Mouse (Mus musculus): ENCODE measurements around the gene Smad3. TPM values are rescaled to one million over a fixed set of nuclear protein-coding genes. Genes with fewer than 3 reads are reported as not detected.

The Smad3 gene
- polyA plus RNA-seq, 1 experiment = 2.8 TPM

DNA sequence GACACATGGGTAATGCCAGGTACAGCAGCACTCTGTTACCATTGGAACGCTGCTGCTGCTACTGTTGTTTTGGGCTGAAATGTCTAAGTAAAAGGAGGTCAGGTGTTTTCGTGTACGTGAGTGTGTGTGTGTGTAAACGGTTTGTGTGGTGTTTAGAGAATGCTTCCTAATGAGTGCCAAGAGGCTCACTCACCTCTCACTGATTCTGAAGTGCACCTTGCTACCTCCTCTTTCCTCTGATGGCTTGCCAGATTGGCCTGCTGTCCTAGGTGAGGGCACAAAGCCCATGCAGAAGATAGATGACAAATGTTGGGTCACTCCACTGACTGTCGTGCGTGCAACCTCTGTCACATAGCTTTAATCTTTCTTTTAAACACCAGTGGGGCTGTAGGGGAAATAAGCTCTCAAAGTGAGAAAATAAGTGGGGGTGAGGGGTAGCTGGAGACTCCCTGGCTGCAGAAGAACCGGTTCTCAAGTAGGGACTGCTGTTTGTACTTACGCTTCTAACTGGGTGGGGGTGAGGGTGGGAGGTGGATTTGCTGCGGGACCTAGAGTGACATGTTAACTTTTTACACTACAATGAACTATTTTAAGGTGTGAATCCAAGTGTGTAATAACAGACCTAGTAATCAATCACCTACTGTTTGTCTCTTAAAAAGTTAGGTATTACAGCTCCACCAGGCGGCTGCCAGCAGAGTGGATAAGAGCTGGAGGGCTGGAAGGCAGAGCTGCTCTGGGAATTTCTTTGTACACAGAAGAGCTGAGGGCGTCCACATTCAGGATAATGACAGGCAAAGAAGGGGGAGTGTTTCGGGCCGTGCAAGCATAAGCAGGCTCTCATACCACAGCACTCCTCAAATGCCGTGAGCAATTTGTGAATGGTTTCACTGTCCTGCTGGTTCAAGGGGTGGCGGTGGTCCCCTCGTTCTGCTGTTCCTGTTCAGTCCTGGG lies 145.0 kb downstream of the Smad3 start:
- Histone ChIP-seq H3K4me3 (replicated peaks) (peak overlapping the region; percentile 81), H3K9me3 (no peaks in the 10 kb centered on the region), H3K27me3 (replicated peaks) (no peaks in the 10 kb centered on the region), H3K4me1 (peaks cover 78% of the 10 kb centered on the region), H3K36me3 (replicated peaks; ENCODE audit: low read length) (peaks cover 65% of the 10 kb centered on the region)
- TF ChIP-seq FLI1 (IDR thresholded peaks at IDR 0.05; ENCODE audit: low read length) (no peak), GATA1 (IDR thresholded peaks at IDR 0.05; ENCODE audit: borderline replicate concordance, low read length) (no peak)

DNA sequence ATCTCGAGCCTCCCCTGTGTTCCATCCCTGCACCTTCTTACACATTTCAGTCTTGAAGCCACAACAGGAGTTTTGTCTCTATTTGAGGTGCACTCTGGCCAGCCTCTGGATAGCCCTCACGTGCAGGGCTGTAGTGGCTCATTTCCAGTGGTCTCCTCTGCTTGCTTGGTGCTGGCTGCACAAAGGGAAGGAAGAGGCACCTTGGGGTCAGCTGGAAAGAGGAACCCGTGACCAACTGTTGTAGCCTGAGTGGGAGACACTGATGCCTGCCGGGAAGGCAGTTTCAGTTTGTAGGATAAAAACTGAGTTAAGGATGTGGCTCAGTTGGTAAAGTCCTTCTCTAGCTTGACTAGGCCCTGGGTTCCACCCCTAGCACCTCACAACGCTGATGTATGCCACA lies 145.8 kb downstream of the Smad3 start:
- Histone ChIP-seq H3K36me3 (replicated peaks; ENCODE audit: low read length) (peaks cover 61% of the 10 kb centered on the region), H3K9me3 (no peaks in the 10 kb centered on the region), H3K27me3 (replicated peaks) (no peaks in the 10 kb centered on the region), H3K4me3 (replicated peaks) (peak overlapping the region; percentile 81), H3K4me1 (peaks cover 85% of the 10 kb centered on the region)
- TF ChIP-seq FLI1 (IDR thresholded peaks at IDR 0.05; ENCODE audit: low read length) (no peak), GATA1 (IDR thresholded peaks at IDR 0.05; ENCODE audit: borderline replicate concordance, low read length) (no peak)

DNA sequence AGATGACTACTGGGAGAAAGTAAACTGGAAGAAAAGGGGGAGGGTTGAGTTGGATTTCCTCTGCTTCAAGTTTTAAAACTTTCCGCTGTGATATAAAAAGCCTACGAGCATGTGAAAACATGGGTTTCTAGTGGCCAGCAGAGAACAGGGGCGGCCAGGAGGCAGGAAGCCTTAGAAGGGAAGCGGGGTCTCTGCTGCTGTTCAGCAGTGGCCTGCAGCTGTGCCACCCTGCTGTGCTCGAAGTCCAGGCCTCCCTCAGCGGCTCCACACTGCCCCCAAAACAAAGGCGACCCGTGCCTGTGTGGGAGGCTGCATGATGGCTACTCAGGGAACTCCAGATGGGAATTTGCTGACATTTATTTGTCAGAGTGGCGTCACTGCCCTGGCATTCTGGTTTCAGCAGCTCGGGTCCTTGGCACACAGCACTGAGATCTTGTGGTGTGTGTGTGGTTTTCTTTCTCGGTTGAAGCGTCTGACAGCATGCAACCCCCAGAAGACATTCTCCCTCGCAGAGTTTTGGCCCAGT lies 146.9 kb downstream of the Smad3 start:
- H3K27me3 ChIP-seq (replicated peaks) = no peaks in the 10 kb centered on the region
- TF ChIP-seq FLI1 (IDR thresholded peaks at IDR 0.05; ENCODE audit: low read length) (no peak), GATA1 (IDR thresholded peaks at IDR 0.05; ENCODE audit: borderline replicate concordance, low read length) (no peak)
- peaks cover 95% of the 10 kb centered on the region for H3K4me1 ChIP-seq
- H3K9me3 ChIP-seq = no peaks in the 10 kb centered on the region
- H3K36me3 ChIP-seq (replicated peaks; ENCODE audit: low read length) = peaks cover 56% of the 10 kb centered on the region
- peak overlapping the region; percentile 88 for H3K4me3 ChIP-seq (replicated peaks)

DNA sequence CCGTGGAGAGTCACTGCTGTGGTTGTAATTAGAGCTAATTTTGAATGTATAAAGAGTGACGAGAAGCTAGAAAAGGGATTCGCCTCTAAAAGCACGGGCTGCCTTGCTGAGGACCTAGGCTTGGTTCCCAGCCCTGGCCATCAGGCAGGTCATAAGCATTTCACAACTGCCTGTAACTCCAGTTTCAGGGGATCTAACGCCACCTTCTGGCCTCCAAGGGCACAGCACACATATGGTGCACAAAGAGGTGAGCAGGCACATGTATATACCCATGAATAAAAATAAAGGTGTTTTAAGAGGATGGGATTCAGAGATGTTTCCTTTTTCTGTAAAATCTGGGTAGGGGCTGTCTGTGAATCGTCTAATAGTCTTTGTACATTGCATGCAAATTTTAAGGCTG lies 147.6 kb downstream of the Smad3 start:
- H3K27me3 ChIP-seq (replicated peaks) = no peaks in the 10 kb centered on the region
- H3K4me1 ChIP-seq = peaks cover 95% of the 10 kb centered on the region
- H3K36me3 ChIP-seq (replicated peaks; ENCODE audit: low read length) = peaks cover 59% of the 10 kb centered on the region
- H3K4me3 ChIP-seq (replicated peaks) = peak overlapping the region; percentile 88
- no peaks in the 10 kb centered on the region for H3K9me3 ChIP-seq
- TF ChIP-seq FLI1 (IDR thresholded peaks at IDR 0.05; ENCODE audit: low read length) (no peak), GATA1 (IDR thresholded peaks at IDR 0.05; ENCODE audit: borderline replicate concordance, low read length) (no peak)

DNA sequence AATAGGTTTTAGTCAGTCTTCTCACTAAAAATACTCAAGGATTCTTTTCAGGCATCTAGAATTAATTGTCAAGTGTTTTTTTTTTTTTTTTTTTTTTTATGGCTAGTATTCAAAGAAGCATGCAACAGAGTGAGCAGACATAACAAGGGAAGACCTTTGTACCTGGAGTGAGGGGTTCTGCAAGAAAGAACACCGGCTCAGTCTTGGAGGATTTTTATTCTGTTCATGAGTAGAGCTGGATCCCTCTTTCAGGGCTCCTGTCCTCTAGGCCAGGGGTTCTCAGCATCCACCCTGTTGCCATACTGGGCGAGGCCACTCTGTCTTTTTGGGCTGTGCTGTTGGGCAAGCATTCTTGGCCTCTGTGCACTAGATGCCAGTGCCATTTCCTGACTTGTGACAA lies 148.0 kb downstream of the Smad3 start:
- H3K36me3 ChIP-seq (replicated peaks; ENCODE audit: low read length) = peaks cover 56% of the 10 kb centered on the region
- no peaks in the 10 kb centered on the region for H3K27me3 ChIP-seq (replicated peaks)
- TF ChIP-seq FLI1 (IDR thresholded peaks at IDR 0.05; ENCODE audit: low read length) (no peak), GATA1 (IDR thresholded peaks at IDR 0.05; ENCODE audit: borderline replicate concordance, low read length) (no peak)
- peaks cover 95% of the 10 kb centered on the region for H3K4me1 ChIP-seq
- H3K4me3 ChIP-seq (replicated peaks) = peak overlapping the region; percentile 74
- no peaks in the 10 kb centered on the region for H3K9me3 ChIP-seq

DNA sequence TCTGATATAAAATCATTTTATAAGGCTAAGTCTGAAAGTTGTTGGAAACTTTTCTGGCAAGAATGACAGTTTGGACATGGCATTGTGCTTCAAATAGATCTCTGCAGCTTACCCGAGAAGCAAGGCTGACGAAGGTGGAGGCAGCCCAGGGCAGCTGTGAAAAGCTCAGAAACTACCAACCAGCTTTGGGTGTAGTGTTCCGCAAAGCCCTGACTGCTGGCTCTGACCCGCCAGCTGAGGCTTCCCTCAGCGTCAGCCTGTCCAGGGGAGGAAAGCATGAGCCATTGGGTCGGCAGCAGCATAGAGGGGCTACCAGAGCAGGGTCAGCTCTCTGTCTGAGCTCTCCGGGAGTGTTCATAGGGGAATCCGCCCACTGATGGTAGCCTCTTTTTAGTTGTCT lies 148.5 kb downstream of the Smad3 start:
- no peak for TF ChIP-seq GATA1 (IDR thresholded peaks at IDR 0.05; ENCODE audit: borderline replicate concordance, low read length)
- TF ChIP-seq FLI1 (IDR thresholded peaks at IDR 0.05; ENCODE audit: low read length) = no peak
- no peaks in the 10 kb centered on the region for H3K9me3 ChIP-seq
- no peak overlapping the region for H3K4me3 ChIP-seq (replicated peaks)
- peaks cover 95% of the 10 kb centered on the region for H3K4me1 ChIP-seq
- H3K36me3 ChIP-seq (replicated peaks; ENCODE audit: low read length) = peaks cover 52% of the 10 kb centered on the region
- no peaks in the 10 kb centered on the region for H3K27me3 ChIP-seq (replicated peaks)

DNA sequence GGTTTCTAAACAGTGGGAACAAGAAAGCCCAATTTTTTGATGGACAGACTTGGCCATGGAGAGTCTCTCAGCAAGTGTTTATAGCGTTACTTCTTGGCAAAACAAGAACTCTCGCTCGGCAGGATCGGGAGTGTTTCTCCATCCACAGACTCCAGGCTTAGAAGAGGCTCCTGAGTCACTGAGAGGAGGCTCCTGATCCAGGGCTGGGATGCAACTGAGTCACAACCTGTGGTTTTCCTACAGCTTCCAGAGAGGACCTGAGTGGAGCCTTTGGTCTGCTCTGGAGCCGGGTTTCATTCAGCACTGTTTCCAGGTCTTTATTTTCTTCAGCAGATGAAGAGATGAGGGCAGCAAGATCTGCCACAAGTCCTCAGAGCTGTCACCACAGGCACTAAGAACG lies 149.8 kb downstream of the Smad3 start:
- Histone ChIP-seq H3K4me1 (peaks cover 93% of the 10 kb centered on the region), H3K4me3 (replicated peaks) (no peak overlapping the region), H3K36me3 (replicated peaks; ENCODE audit: low read length) (peaks cover 45% of the 10 kb centered on the region), H3K27me3 (replicated peaks) (no peaks in the 10 kb centered on the region), H3K9me3 (no peaks in the 10 kb centered on the region)
- TF ChIP-seq GATA1 (IDR thresholded peaks at IDR 0.05; ENCODE audit: borderline replicate concordance, low read length) = no peak

DNA sequence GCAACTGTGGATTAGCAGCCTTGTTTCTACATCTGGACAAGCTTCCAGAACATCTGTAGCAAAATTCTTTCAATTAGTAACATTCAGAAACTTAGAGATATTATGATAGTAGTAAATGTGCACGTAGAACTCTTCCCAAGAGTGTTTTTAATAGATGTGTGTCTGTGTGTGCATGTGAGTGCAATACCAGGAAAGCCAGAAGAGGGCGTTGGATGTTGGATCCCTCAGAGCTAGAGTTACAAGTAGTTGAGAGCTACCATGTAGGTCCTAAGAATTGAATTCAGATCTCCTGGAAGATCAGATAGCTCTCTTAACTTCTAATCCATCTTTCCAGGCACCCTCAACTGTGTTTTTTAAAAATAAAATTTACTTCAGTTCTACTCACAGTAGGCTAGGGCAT lies 151.2 kb downstream of the Smad3 start:
- no peak overlapping the region for H3K4me3 ChIP-seq (replicated peaks)
- peaks cover 85% of the 10 kb centered on the region for H3K4me1 ChIP-seq
- no peaks in the 10 kb centered on the region for H3K9me3 ChIP-seq
- H3K36me3 ChIP-seq (replicated peaks; ENCODE audit: low read length) = peaks cover 35% of the 10 kb centered on the region
- H3K27me3 ChIP-seq (replicated peaks) = no peaks in the 10 kb centered on the region
- TF ChIP-seq GATA1 (IDR thresholded peaks at IDR 0.05; ENCODE audit: borderline replicate concordance, low read length) (no peak), FLI1 (IDR thresholded peaks at IDR 0.05; ENCODE audit: low read length) (no peak)

DNA sequence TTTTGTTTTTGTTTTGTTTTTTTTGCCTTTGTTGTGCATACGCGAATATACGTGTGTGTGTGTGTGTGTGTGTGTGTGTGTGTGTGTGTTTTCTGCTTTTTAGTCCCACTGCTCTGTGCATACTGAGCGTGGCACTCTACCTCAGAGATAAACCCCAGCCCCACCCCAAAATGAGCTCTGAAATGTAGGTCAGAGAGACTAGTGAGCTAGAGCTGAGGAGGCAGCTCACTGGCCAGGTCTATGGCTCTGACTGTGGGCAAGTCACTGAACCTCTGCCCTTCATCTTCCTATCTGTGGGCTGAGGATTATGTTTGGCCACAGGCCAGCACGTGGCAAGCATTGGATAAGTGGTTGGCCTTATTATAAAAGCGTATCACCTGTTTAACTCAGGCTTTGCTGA lies 153.9 kb downstream of the Smad3 start:
- H3K36me3 ChIP-seq (replicated peaks; ENCODE audit: low read length) = peaks cover 22% of the 10 kb centered on the region
- TF ChIP-seq GATA1 (IDR thresholded peaks at IDR 0.05; ENCODE audit: borderline replicate concordance, low read length) (no peak), FLI1 (IDR thresholded peaks at IDR 0.05; ENCODE audit: low read length) (no peak)
- peak overlapping the region; percentile 97 for H3K4me3 ChIP-seq (replicated peaks)
- no peaks in the 10 kb centered on the region for H3K27me3 ChIP-seq (replicated peaks)
- no peaks in the 10 kb centered on the region for H3K9me3 ChIP-seq
- H3K4me1 ChIP-seq = peaks cover 61% of the 10 kb centered on the region
